ENCODE assay signal across 10 mouse cellular contexts in the genomic region with DNA sequence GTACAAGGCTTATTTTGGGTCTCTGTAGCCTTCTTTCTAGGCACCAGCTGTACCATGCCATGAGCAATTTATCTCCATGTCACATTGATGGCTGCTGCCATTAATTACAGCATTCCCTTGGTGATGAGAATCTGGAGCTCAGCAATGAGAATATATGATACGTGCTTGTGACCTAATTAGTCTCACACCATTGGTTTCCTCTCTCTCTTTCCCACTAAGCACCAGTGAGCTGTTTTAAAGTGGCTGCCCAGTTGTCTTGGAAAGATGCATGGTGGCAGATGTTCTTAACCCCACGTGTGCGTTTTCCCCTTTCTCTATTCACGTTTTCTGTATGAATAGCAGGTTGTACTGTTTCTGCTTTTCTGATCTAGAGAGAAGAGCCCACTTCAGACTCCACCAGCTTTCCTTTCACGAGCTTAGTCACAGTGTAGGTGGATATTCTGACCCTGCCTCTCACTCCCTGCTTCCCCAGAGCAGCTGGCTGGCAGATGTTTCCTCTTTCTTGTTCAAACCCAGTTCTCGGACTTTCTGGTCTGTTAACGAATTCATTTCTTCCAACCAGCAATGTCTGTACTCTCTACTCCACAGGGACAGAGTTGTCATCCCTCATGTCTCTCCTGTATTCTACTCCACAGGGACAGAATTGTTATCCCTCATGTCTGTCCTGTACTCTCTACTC. TPM values are rescaled to one million over a fixed set of nuclear protein-coding genes. Genes with fewer than 3 reads are reported as not detected.
DNase-seq lines count a peak whose midpoint lies in the region; ATAC-seq and TF ChIP-seq lines count a peak whose summit lies in the region.
"Had no signal": no experiment of that assay in that cellular context is flagged by ENCODE, and none has a peak within 500 bp of the region (broad histone marks: within the 10 kb centered on the region; RNA-seq: fewer than 3 reads in every experiment).

No protein-coding gene starts in this region.

- H3K9ac ChIP-seq in kidney, postnatal 0 days (ENCODE audit: low read depth, low read length), result no peak overlapping the region

- H3K4me2 ChIP-seq in kidney, postnatal 0 days (ENCODE audit: low read length), result no peak overlapping the region

- no peak for TF ChIP-seq CTCF in kidney, postnatal 0 days (IDR thresholded peaks at IDR 0.05; ENCODE audit: low read depth)

- peak; percentile 48 for DNase-seq in kidney, postnatal 0 days (ENCODE audit: low spot score)
- DNase-seq in kidney, adult 8-10 months, result no peak
- DNase-seq in mesoderm, embryonic 11.5 days (ENCODE audit: low read depth, low spot score), result peak; percentile 46
- no peak for DNase-seq in layer of hippocampus, postnatal 14 days (ENCODE audit: low spot score in 2 of 2)
- DNase-seq in adipocyte (ENCODE audit: low spot score), result no peak
- no peak for DNase-seq in spleen, postnatal 36 days (ENCODE audit: low spot score in 2 of 2)
- DNase-seq in lung, postnatal 14 days, result no peak
- DNase-seq: kidney, adult 18-20 months; left cerebral cortex, postnatal 4 days had no signal

- ATAC-seq in kidney, postnatal 0 days (replicated peaks; ENCODE audit: low FRiP score, low read depth), result no peak
- peak; percentile 76 for ATAC-seq in granulocyte monocyte progenitor cell, adult 5-6 weeks (replicated peaks; ENCODE audit: poor library complexity, severe bottlenecking)

- H3K4me1 ChIP-seq in kidney, postnatal 0 days (replicated peaks; ENCODE audit: insufficient read depth, low read length), result no peaks in the 10 kb centered on the region

- WGBS in kidney, postnatal 0 days, result 31% methylated on average over 7 of the region's 7 CpGs

- 0 out of 2 replicates have a peak, but pooled peaks cover 10% of the 10 kb centered on the region for H3K36me3 ChIP-seq in kidney, postnatal 0 days (ENCODE audit: insufficient read depth, low read length)

- H3K27me3 ChIP-seq in kidney, postnatal 0 days (ENCODE audit: insufficient read depth, low read length), result no peaks in the 10 kb centered on the region

- no peak overlapping the region for H3K27ac ChIP-seq in kidney, postnatal 0 days

- H3K4me3 ChIP-seq in kidney, postnatal 0 days (replicated peaks; ENCODE audit: low read depth, low read length), result no peak overlapping the region

- H3K9me3 ChIP-seq in kidney, postnatal 0 days (replicated peaks; ENCODE audit: low read length), result no peaks in the 10 kb centered on the region

RNA-seq across cellular contexts. Expression of a gene that starts 29.5 kb away (rescaled TPM):
- 15.6 and 15.9 TPM in 2 replicates for polyA plus RNA-seq in kidney, postnatal 0 days (2015; fragmentation: Nextera tagmentation; extraction: Ambion mirVana)
- 27.4 and 30.8 TPM in 2 replicates for total RNA-seq in granulocyte monocyte progenitor cell, adult 5-6 weeks (2014; fragmentation: Nextera tagmentation)
- 28.0 and 35.1 TPM in 2 replicates for total RNA-seq in granulocyte monocyte progenitor cell, adult 5-6 weeks (2017)
- 10 to 100 TPM; 26.0 to 27.3 TPM for total RNA-seq in layer of hippocampus, postnatal 14 days (2021)

Comparison
In these comparisons a context has a peak if more than half of its experiments do, and no peak if none do; other contexts are left out.
1. DNase-seq: peak in kidney, postnatal 0 days (single experiment) and mesoderm, embryonic 11.5 days (single experiment); none in kidney, adult 8-10 months (0 of 2), layer of hippocampus, postnatal 14 days (0 of 2), adipocyte (single experiment), spleen, postnatal 36 days (0 of 2) and lung, postnatal 14 days (single experiment).